23 mouse cellular contexts compared by ENCODE assay signal in the genomic region with DNA sequence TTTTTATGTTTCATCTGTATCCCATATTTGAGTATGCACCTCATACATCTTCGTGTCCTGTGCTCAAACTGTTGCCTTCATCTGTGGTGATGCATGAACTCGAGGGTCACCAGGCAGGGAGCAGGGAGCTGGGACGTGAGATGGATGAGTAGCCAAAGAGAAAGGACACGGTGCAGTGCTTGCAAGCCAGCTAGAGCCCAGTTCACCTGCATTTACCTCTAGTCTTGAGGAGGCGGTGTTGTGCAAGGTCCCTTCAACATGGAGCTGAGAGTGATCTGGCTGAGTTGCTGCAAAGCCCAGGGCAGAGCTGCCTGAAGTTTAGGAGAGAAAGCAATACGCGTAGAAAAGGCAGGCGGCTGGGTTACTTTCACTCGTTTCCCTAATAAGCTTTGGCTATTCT.
DNase-seq lines count a peak whose midpoint lies in the region; ATAC-seq lines count a peak whose summit lies in the region.
"Had no signal": no experiment of that assay in that cellular context is flagged by ENCODE, and none has a peak within 500 bp of the region (broad histone marks: within the 10 kb centered on the region; RNA-seq: fewer than 3 reads in every experiment).

No protein-coding gene starts in this region.

- 0 out of 2 replicates have a peak, but pooled peaks cover 10% of the 10 kb centered on the region for H3K4me1 ChIP-seq in kidney, embryonic 14.5 days (ENCODE audit: control insufficient read depth, insufficient read depth, low read length)
- H3K4me1 ChIP-seq in limb, embryonic 12.5 days (replicated peaks), result peaks cover 43% of the 10 kb centered on the region
- H3K4me1 ChIP-seq: intestine, embryonic 15.5 days had no signal

- WGBS in kidney, embryonic 14.5 days, result 56% methylated on average over 9 of the region's 9 CpGs
- WGBS in limb, embryonic 12.5 days, result 43% methylated on average over 9 of the region's 9 CpGs

- H3K4me3 ChIP-seq in kidney, embryonic 14.5 days (ENCODE audit: low read length), result no peak overlapping the region
- no peak overlapping the region for H3K4me3 ChIP-seq in limb, embryonic 12.5 days (replicated peaks)
- H3K4me3 ChIP-seq: embryonic facial prominence, embryonic 12.5 days; forebrain, embryonic 13.5 days; intestine, embryonic 15.5 days; left cerebral cortex, adult 2 months; lung, embryonic 15.5 days; midbrain, embryonic 12.5 days had no signal

- H3K36me3 ChIP-seq in kidney, embryonic 14.5 days (ENCODE audit: control insufficient read depth, insufficient read depth, low read length), result no peaks in the 10 kb centered on the region
- H3K36me3 ChIP-seq in limb, embryonic 12.5 days, result no peaks in the 10 kb centered on the region
- H3K36me3 ChIP-seq: embryonic facial prominence, embryonic 12.5 days; intestine, embryonic 15.5 days; lung, embryonic 15.5 days; midbrain, embryonic 12.5 days had no signal

- H3K9me3 ChIP-seq in kidney, embryonic 14.5 days (ENCODE audit: control insufficient read depth, low read length), result no peaks in the 10 kb centered on the region
- no peaks in the 10 kb centered on the region for H3K9me3 ChIP-seq in limb, embryonic 12.5 days
- H3K9me3 ChIP-seq: embryonic facial prominence, embryonic 12.5 days; forebrain, embryonic 13.5 days; intestine, embryonic 15.5 days; lung, embryonic 15.5 days; midbrain, embryonic 12.5 days had no signal

- no peaks in the 10 kb centered on the region for H3K27me3 ChIP-seq in kidney, embryonic 14.5 days (ENCODE audit: control insufficient read depth, insufficient read depth, low read length)
- H3K27me3 ChIP-seq in limb, embryonic 12.5 days, result no peaks in the 10 kb centered on the region
- H3K27me3 ChIP-seq: CH12.LX; embryonic facial prominence, embryonic 12.5 days; forebrain, embryonic 13.5 days; intestine, embryonic 15.5 days; midbrain, embryonic 12.5 days had no signal

- ATAC-seq in kidney, embryonic 14.5 days (ENCODE audit: low FRiP score, low TSS enrichment), result peak; percentile 60
- no peak for ATAC-seq in limb, embryonic 12.5 days (ENCODE audit: insufficient number of reproducible peaks, insufficient read depth, low FRiP score, low TSS enrichment, low read depth)
- ATAC-seq: forebrain, embryonic 13.5 days; hindbrain, embryonic 16.5 days; intestine, embryonic 15.5 days had no signal

- no peak for DNase-seq in kidney, adult 18-20 months
- peak; percentile 16 for DNase-seq in retina, embryonic 14.5 days (ENCODE audit: low spot score)
- no peak for DNase-seq in retina, postnatal 1 day
- no peak for DNase-seq in right cerebral cortex, postnatal 36 days (ENCODE audit: low spot score in 2 of 2)
- no peak for DNase-seq in cerebellum, postnatal 14 days
- DNase-seq: adrenal gland, postnatal 14 days; B cell, adult 2 months; cerebellum, adult 2 months; kidney, adult 9 months; left cerebral cortex, postnatal 4 days; right cerebral cortex, postnatal 25 days had no signal

- no peak overlapping the region for H3K9ac ChIP-seq in kidney, embryonic 14.5 days (ENCODE audit: low read depth, low read length)
- no peak overlapping the region for H3K9ac ChIP-seq in limb, embryonic 12.5 days (replicated peaks)
- H3K9ac ChIP-seq: embryonic facial prominence, embryonic 12.5 days; forebrain, embryonic 13.5 days; intestine, embryonic 15.5 days; liver, embryonic 14.5 days; lung, embryonic 15.5 days; midbrain, embryonic 12.5 days had no signal

- H3K4me2 ChIP-seq in kidney, embryonic 14.5 days (replicated peaks; ENCODE audit: low read depth, low read length), result no peak overlapping the region
- no peak overlapping the region for H3K4me2 ChIP-seq in limb, embryonic 12.5 days
- H3K4me2 ChIP-seq: embryonic facial prominence, embryonic 12.5 days; forebrain, embryonic 13.5 days; heart, embryonic 11.5 days; intestine, embryonic 15.5 days; lung, embryonic 15.5 days; midbrain, embryonic 12.5 days had no signal

- no peak overlapping the region for H3K27ac ChIP-seq in kidney, embryonic 14.5 days (ENCODE audit: low read depth, low read length)
- peak overlapping the region; percentile 63 for H3K27ac ChIP-seq in limb, embryonic 12.5 days
- H3K27ac ChIP-seq: forebrain, embryonic 13.5 days; intestine, embryonic 15.5 days; left cerebral cortex, adult 2 months; liver, embryonic 14.5 days; lung, embryonic 15.5 days; midbrain, embryonic 12.5 days had no signal
